Mouse (Mus musculus): ENCODE results near the gene Nedd9.

- no peak for TF ChIP-seq POLR2A (IDR thresholded peaks at IDR 0.05; ENCODE audit: extremely low read depth, insufficient read depth, low read length)
- TF ChIP-seq CTCF (IDR thresholded peaks at IDR 0.05; ENCODE audit: low read depth, low read length), result no peak
Observed at GRCm38 (mm10) chr13:41298996-41299395, 188.2 kb downstream of the Nedd9 start.
